Mouse (Mus musculus): ENCODE data around the gene Pdlim7. TPM values are rescaled to one million over a fixed set of nuclear protein-coding genes. Genes with fewer than 3 reads are reported as not detected.
A peak's percentile ranks its signal among the peaks of the same experiment; 100 is the strongest.

Pdlim7 gene
- polyA plus RNA-seq, 1 experiment from 2014 or later, result 165 TPM

DNA sequence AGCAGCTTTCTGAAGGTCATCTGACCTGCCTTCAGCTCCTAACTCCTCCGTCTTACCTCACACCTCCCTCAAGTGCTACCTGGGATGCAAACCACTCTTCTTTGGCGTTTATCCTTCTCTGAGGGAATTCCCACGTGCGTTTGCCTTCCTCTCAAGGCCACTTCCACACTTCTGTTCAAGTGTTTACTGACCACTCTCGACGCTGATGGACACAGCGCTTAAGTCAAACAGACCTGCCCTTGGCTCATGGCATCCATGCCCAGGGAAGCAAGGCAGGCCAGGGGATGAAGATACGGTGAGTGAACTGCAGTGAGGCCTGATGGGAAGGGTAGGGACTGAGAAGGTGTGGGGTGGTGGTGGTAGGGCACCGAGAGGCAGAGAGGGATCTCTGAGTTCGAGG lies 12.9 kb downstream of the Pdlim7 start:
- Histone ChIP-seq H3K4me2 (ENCODE audit: low read depth, low read length, severe bottlenecking) (no peak overlapping the region), H3K9me3 (ENCODE audit: control insufficient read depth, low read length) (no peaks in the 10 kb centered on the region), H3K4me1 (replicated peaks; ENCODE audit: control insufficient read depth, insufficient read depth, low read length) (peaks cover 5% of the 10 kb centered on the region), H3K27ac (ENCODE audit: low read depth, low read length) (no peak overlapping the region), H3K27me3 (ENCODE audit: control insufficient read depth, insufficient read depth, low read length) (no peaks in the 10 kb centered on the region), H3K36me3 (ENCODE audit: control insufficient read depth, insufficient read depth, low read length) (peaks cover 8% of the 10 kb centered on the region), H3K4me3 (ENCODE audit: low read depth, low read length) (no peak overlapping the region), H3K9ac (ENCODE audit: low read length) (no peak overlapping the region)
- WGBS, result 86% methylated on average over 10 of the region's 10 CpGs
- no peak for DNase-seq (ENCODE audit: low spot score)
- no peak for ATAC-seq (replicated peaks; ENCODE audit: low FRiP score)

DNA sequence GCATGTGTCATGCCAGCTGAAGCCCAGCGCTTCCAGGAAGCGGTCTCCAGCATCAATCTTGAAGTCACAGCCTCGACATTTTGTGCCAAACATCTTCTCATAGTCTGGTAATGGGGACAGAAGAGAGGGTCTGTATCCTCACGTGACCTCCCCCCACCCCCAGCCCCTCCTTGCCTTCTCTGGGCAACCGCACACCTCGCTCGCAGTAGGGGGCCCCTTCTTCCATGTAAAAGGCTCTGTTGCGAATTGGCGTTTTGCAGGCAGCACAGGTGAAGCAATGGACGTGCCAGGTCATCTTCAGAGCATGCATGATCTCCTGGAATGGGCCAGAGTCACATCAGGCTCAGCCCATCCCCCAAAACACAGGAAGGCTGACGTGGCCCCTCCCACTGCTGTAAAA lies 14.6 kb downstream of the Pdlim7 start:
- Histone ChIP-seq H3K36me3 (ENCODE audit: control insufficient read depth, insufficient read depth, low read length) (no peaks in the 10 kb centered on the region; the same call in 1 of the 2 replicates), H3K9ac (ENCODE audit: low read length) (no peak overlapping the region), H3K9me3 (ENCODE audit: control insufficient read depth, low read length) (no peaks in the 10 kb centered on the region), H3K4me1 (replicated peaks; ENCODE audit: control insufficient read depth, insufficient read depth, low read length) (peaks cover 13% of the 10 kb centered on the region), H3K4me2 (ENCODE audit: low read depth, low read length, severe bottlenecking) (no peak overlapping the region), H3K27ac (ENCODE audit: low read depth, low read length) (no peak overlapping the region), H3K27me3 (ENCODE audit: control insufficient read depth, insufficient read depth, low read length) (no peaks in the 10 kb centered on the region), H3K4me3 (ENCODE audit: low read depth, low read length) (no peak overlapping the region)
- ATAC-seq (replicated peaks; ENCODE audit: low FRiP score) (no peak), DNase-seq (ENCODE audit: low spot score) (peak; percentile 44)
- WGBS, result 60% methylated on average over 11 of the region's 11 CpGs

DNA sequence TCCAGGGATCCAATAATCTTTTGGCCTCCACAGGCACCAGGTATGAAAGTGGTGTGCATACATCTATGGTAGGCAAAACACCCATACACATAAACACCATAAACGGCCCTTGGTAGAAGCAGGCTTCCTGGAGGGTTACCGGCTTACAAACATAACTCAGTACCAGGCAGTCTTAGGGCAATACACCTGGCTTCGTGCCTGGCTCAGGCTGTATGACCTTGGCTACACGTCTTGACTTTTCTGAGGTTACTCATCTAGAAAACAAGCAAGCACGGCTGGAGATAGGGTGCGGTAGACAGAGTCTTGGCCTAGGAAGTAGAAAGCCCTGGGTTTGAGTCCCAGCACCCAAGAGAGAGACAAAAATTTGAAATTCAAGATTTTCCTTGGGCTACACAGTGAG lies 16.8 kb downstream of the Pdlim7 start:
- 91% methylated on average over 6 of the region's 6 CpGs for WGBS
- Histone ChIP-seq H3K4me1 (replicated peaks; ENCODE audit: control insufficient read depth, insufficient read depth, low read length) (peaks cover 13% of the 10 kb centered on the region), H3K9ac (ENCODE audit: low read length) (no peak overlapping the region), H3K4me3 (ENCODE audit: low read depth, low read length) (no peak overlapping the region), H3K9me3 (ENCODE audit: control insufficient read depth, low read length) (no peaks in the 10 kb centered on the region), H3K4me2 (ENCODE audit: low read depth, low read length, severe bottlenecking) (no peak overlapping the region), H3K27ac (ENCODE audit: low read depth, low read length) (no peak overlapping the region), H3K27me3 (ENCODE audit: control insufficient read depth, insufficient read depth, low read length) (no peaks in the 10 kb centered on the region), H3K36me3 (ENCODE audit: control insufficient read depth, insufficient read depth, low read length) (no peaks in the 10 kb centered on the region; the same call in 1 of the 2 replicates)
- ATAC-seq (replicated peaks; ENCODE audit: low FRiP score), result no peak
- DNase-seq (ENCODE audit: low spot score), result no peak

DNA sequence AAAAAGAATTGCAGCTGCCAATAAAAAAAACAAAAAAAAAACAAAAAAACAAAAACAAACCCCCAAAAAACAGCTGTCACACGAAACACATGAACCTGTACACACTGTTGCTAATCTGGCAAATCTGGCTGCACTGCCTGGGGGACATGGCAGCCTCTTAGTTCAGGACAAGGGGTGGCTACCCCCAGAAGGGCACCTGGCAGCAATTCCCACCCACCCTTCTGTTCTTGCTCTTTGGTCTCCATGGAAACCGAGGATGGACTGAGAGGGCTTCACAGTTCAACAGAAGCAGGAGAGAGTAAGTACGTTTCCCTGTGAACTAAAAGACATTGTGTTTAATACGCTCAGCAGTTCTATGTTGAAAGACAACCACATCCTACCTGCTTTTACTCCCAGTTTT lies 17.8 kb downstream of the Pdlim7 start:
- Histone ChIP-seq H3K36me3 (ENCODE audit: control insufficient read depth, insufficient read depth, low read length) (no peaks in the 10 kb centered on the region; the same call in 1 of the 2 replicates), H3K9ac (ENCODE audit: low read length) (no peak overlapping the region), H3K4me3 (ENCODE audit: low read depth, low read length) (no peak overlapping the region), H3K4me1 (replicated peaks; ENCODE audit: control insufficient read depth, insufficient read depth, low read length) (peaks cover 13% of the 10 kb centered on the region), H3K9me3 (ENCODE audit: control insufficient read depth, low read length) (no peaks in the 10 kb centered on the region), H3K4me2 (ENCODE audit: low read depth, low read length, severe bottlenecking) (no peak overlapping the region), H3K27me3 (ENCODE audit: control insufficient read depth, insufficient read depth, low read length) (no peaks in the 10 kb centered on the region), H3K27ac (ENCODE audit: low read depth, low read length) (peak overlapping the region; percentile 46; the same call in 1 of the 2 replicates)
- 27% methylated on average over 4 of the region's 4 CpGs for whole genome bisulfite sequencing
- DNase-seq (ENCODE audit: low spot score) (no peak), ATAC-seq (replicated peaks; ENCODE audit: low FRiP score) (no peak)

DNA sequence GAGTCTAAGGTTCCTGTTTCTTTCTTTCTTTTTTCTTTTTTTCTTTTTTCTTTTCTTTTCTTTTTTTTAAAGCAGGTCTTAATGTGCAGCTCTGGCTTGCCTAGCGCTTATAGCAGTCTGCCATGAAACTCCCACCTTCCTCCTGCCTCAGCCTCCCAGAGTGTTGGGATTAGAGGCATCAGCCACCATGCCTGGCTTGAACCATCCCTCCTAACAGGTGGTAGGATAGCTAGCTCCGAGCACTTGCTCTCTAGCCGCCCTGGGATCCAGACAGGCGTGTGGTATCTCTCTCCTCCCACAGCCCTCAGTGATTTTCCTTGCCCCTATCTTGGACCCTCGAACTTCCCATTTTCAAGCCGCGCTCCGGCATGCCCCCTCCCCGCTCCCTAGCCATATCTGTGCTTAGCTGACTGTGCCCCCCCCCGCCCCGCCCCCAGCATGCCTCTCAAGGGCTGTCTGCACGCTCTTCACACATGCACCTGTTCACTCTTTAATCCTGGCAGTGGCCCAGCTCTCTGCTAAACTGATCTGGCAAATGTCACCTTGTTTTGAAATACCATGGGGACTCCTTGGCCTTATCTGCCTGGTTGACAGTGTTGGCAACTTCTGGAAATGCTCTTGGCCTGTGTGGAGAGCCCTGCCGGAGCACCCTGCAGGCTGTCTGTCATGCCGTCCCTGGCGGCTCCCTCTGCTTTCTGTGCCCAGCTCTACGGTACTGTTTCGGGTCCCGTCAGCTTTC lies 18.4 kb downstream of the Pdlim7 start:
- Histone ChIP-seq H3K4me1 (replicated peaks; ENCODE audit: control insufficient read depth, insufficient read depth, low read length) (peaks cover 13% of the 10 kb centered on the region), H3K36me3 (ENCODE audit: control insufficient read depth, insufficient read depth, low read length) (no peaks in the 10 kb centered on the region; the same call in 1 of the 2 replicates), H3K9ac (ENCODE audit: low read length) (peak overlapping the region; percentile 10; the same call in 1 of the 2 replicates), H3K27me3 (ENCODE audit: control insufficient read depth, insufficient read depth, low read length) (no peaks in the 10 kb centered on the region), H3K9me3 (ENCODE audit: control insufficient read depth, low read length) (no peaks in the 10 kb centered on the region), H3K4me2 (ENCODE audit: low read depth, low read length, severe bottlenecking) (no peak overlapping the region), H3K27ac (ENCODE audit: low read depth, low read length) (no peak overlapping the region), H3K4me3 (ENCODE audit: low read depth, low read length) (no peak overlapping the region)
- 25% methylated on average over 18 of the region's 18 CpGs for WGBS
- no peak; the same call in 1 of the 2 replicates for ATAC-seq (replicated peaks; ENCODE audit: low FRiP score)
- DNase-seq (ENCODE audit: low spot score), result no peak

DNA sequence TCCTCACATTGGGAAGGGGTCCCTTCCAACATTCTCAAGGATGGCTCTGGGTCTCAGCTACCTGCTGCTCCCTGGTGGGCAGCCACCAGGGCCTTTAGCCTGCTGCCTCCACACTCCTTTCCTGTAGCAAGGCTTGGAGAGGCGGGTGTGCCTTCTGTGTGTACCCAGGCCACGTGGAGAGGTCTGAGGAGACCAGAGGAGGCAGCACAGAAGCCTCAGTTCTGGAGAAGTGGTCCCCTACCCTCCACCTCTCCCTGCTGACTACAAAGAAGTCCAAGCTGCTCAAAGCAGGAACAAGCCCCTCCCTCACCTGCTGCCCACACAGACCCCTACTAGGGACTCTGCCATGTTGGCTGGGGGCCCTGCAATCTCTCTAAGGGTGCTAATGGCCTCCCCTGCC lies 19.2 kb downstream of the Pdlim7 start:
- Histone ChIP-seq H3K9me3 (ENCODE audit: control insufficient read depth, low read length) (no peaks in the 10 kb centered on the region), H3K4me1 (replicated peaks; ENCODE audit: control insufficient read depth, insufficient read depth, low read length) (peaks cover 13% of the 10 kb centered on the region), H3K27ac (ENCODE audit: low read depth, low read length) (no peak overlapping the region), H3K9ac (ENCODE audit: low read length) (no peak overlapping the region), H3K27me3 (ENCODE audit: control insufficient read depth, insufficient read depth, low read length) (no peaks in the 10 kb centered on the region), H3K36me3 (ENCODE audit: control insufficient read depth, insufficient read depth, low read length) (no peaks in the 10 kb centered on the region; the same call in 1 of the 2 replicates), H3K4me3 (ENCODE audit: low read depth, low read length) (no peak overlapping the region), H3K4me2 (ENCODE audit: low read depth, low read length, severe bottlenecking) (no peak overlapping the region)
- WGBS, result 30% methylated on average over 2 of the region's 2 CpGs
- ATAC-seq (replicated peaks; ENCODE audit: low FRiP score) (peak; percentile 23; the same call in 1 of the 2 replicates), DNase-seq (ENCODE audit: low spot score) (no peak)

DNA sequence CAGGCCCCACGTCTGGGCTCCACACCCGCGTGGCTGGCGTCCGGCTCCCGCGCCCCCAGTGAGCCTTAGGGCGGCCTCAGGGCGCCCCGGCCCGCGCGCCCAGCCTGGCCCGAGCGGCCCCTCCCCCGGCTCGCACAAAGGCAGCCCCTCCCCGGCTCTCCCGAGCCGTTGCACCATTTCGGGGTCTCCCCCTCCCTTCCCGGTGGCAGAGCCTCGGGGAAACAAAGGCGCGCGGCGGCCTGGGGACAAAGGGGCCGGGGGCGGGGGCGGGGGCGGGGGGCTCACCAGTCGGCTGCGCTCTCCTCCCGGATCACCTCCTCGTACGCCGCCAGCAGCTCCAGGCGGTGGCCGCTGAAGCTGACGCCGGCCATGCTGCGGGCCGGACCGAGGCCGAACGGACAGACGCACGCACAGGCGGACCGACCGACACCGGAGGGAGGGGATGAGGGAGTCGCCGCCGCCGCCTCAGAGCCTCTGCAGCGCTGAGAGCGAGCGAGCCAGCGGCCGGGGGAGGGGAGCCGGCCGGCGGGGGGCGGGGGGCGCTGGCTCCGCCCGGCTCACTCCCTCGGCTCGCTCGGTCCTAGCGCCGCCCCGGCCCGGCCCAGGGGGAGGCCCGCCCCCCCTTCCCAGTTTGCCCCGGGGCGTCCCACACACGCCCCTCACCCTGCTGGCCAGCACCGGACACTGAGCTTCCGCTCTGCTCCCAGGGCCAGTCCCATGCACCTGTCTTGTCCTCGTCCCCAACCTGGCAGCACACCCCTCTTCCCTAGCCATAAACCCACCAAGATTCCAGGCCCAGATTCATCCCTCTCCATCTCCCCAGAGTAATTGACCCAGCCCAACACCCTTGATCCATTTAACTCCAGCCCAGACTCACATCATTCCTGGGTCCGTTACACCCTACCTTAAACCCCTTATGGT lies 25.6 kb downstream of the Pdlim7 start, which contains the start of gene Dbn1:
TSS of gene Dbn1 (minus strand) at position 534 of the 921 bp plus-strand sequence.
- Histone ChIP-seq H3K4me1 (replicated peaks; ENCODE audit: control insufficient read depth, insufficient read depth, low read length) (peaks cover 26% of the 10 kb centered on the region), H3K9me3 (ENCODE audit: control insufficient read depth, low read length) (no peaks in the 10 kb centered on the region), H3K36me3 (ENCODE audit: control insufficient read depth, insufficient read depth, low read length) (no peaks in the 10 kb centered on the region), H3K9ac (ENCODE audit: low read length) (peak within 1 kb of the TSS; percentile 100), H3K27me3 (ENCODE audit: control insufficient read depth, insufficient read depth, low read length) (no peaks in the 10 kb centered on the region), H3K4me2 (ENCODE audit: low read depth, low read length, severe bottlenecking) (peak within 1 kb of the TSS; percentile 95), H3K4me3 (ENCODE audit: low read depth, low read length) (peak within 1 kb of the TSS; percentile 95), H3K27ac (ENCODE audit: low read depth, low read length) (peak within 1 kb of the TSS; percentile 98)
- DNase-seq (ENCODE audit: low spot score), result peak; percentile 90
- WGBS, result under 1% methylated on average over 53 of the region's 83 CpGs
- peak; percentile 76 for ATAC-seq (replicated peaks; ENCODE audit: low FRiP score)

DNA sequence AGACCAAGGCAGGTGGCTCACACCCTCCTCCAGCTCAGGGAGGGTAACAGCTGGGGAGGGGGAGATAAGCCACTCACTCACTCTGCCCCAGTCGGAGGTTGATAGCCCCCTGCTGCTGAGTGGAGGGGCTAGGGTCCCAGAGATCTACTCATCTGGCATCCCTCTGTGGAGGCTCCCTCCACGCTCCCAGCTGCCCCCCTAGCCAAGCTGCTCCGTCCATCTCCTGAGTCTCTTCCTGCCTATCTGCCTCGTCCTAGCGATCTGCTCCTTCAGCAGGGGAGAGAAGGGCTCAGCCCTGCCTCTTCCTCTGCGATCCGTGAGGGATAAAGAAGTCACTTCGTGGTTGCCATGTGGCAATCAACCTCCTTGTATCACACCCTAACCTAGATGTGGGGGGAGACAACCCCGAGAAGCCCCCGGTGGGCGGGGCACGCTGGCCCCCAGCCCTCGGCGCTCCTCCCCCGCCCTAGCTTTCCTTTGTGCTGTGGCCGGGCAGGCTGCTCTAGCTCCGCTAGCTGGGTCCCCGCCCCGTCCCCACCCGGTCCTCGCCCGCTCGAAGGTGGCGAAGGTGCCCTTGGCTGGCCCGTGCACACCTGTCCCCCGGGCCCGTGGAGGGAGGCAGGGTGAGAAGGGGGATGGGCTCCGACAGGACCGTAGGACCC lies 26.4 kb downstream of the Pdlim7 start:
- H3K9me3 ChIP-seq (ENCODE audit: control insufficient read depth, low read length), result no peaks in the 10 kb centered on the region
- no peaks in the 10 kb centered on the region for H3K27me3 ChIP-seq (ENCODE audit: control insufficient read depth, insufficient read depth, low read length)
- WGBS, result under 1% methylated on average over 29 of the region's 29 CpGs
- peaks cover 5% of the 10 kb centered on the region; the same call in 1 of the 2 replicates for H3K36me3 ChIP-seq (ENCODE audit: control insufficient read depth, insufficient read depth, low read length)
- H3K9ac ChIP-seq (ENCODE audit: low read length), result peak overlapping the region; percentile 100
- peak overlapping the region; percentile 95 for H3K4me3 ChIP-seq (ENCODE audit: low read depth, low read length)
- DNase-seq (ENCODE audit: low spot score) (no peak), ATAC-seq (replicated peaks; ENCODE audit: low FRiP score) (peak; percentile 55)
- peak overlapping the region; percentile 95 for H3K4me2 ChIP-seq (ENCODE audit: low read depth, low read length, severe bottlenecking)
- peak overlapping the region; percentile 98 for H3K27ac ChIP-seq (ENCODE audit: low read depth, low read length)
- peaks cover 26% of the 10 kb centered on the region for H3K4me1 ChIP-seq (replicated peaks; ENCODE audit: control insufficient read depth, insufficient read depth, low read length)

Measured in forebrain, embryonic 11.5 days (tissue).